Mouse (Mus musculus) MEL (cell line): ENCODE measurements around the gene Slc44a3. TPM values are rescaled to one million over a fixed set of nuclear protein-coding genes. Genes with fewer than 3 reads are reported as not detected.

Experiments
- DNase-seq: peaks from one replicate; pipeline ENCODE4 v3.0.0; 2011; ENCODE audit warnings: low read depth, low spot score
- H3K27ac ChIP-seq: 2 replicates; pipeline ENCODE4 v1.5.1; 2012; ENCODE audit warnings: low read depth, mild to moderate bottlenecking, control low read depth, low read length, moderate library complexity; ENCODE audit not compliant: control insufficient read depth
- H3K27me3 ChIP-seq, 2 experiments: fragments of 150-350 bp in 1 of 2; sonication (generic) in 1 of 2; 2 replicates each; pipeline ENCODE4 v1.6.1; 2012; ENCODE audit warnings: low read length in 2 of 2, mild to moderate bottlenecking in 2 of 2, improper control_type of control experiment in 1 of 2, moderate library complexity in 1 of 2; ENCODE audit not compliant: insufficient read depth in 2 of 2, control insufficient read depth in 1 of 2
- H3K36me3 ChIP-seq, 2 experiments: 2 replicates each; pipeline ENCODE4 v1.6.1; 2012 to 2014; ENCODE audit warnings: low read length in 2 of 2, improper control_type of control experiment in 1 of 2, inconsistent platforms in 1 of 2, mild to moderate bottlenecking in 1 of 2; ENCODE audit not compliant: insufficient read depth in 2 of 2, control insufficient read depth in 1 of 2
- H3K4me1 ChIP-seq, 2 experiments: fragments of 150-350 bp in 1 of 2; sonication (generic) in 1 of 2; 2 replicates each; pipeline ENCODE4 v1.6.1; 2012; ENCODE audit warnings: low read length in 2 of 2, improper control_type of control experiment in 1 of 2, mild to moderate bottlenecking in 1 of 2; ENCODE audit not compliant: insufficient read depth in 2 of 2, control insufficient read depth in 1 of 2
- H3K4me3 ChIP-seq, 2 experiments: fragments of 150-350 bp in 1 of 2; sonication (generic) in 1 of 2; 2 replicates each; pipeline ENCODE4 v1.5.1; 2012; ENCODE audit warnings: low read depth in 2 of 2, low read length in 2 of 2, mild to moderate bottlenecking in 2 of 2, moderate library complexity in 2 of 2, control low read depth in 1 of 2, improper control_type of control experiment in 1 of 2; ENCODE audit not compliant: control insufficient read depth in 1 of 2, insufficient read depth in 1 of 2
- H3K79me2 ChIP-seq: 2 replicates; pipeline ENCODE4 v1.6.1; 2012; ENCODE audit warnings: mild to moderate bottlenecking, low read length, moderate library complexity; ENCODE audit not compliant: control insufficient read depth, poor library complexity, insufficient read depth
- H3K9ac ChIP-seq: 2 replicates; pipeline ENCODE4 v1.6.1; 2012; ENCODE audit warnings: low read depth, mild to moderate bottlenecking, control low read depth, low read length, moderate library complexity; ENCODE audit not compliant: control insufficient read depth, poor library complexity, severe bottlenecking
- H3K9me3 ChIP-seq: fragments of 150-350 bp; sonication (generic); replicated peaks from 2 replicates; pipeline ENCODE4 v1.6.1; 2012; ENCODE audit warnings: mild to moderate bottlenecking, low read length, improper control_type of control experiment, moderate library complexity; ENCODE audit not compliant: insufficient read depth
- BHLHE40 ChIP-seq: IDR thresholded peaks from 2 replicates; pipeline ENCODE4 v1.6.1; 2012; ENCODE audit warnings: low read depth, mild to moderate bottlenecking, inconsistent platforms, low read length, improper control_type of control experiment, borderline replicate concordance
- E2F4 ChIP-seq: IDR thresholded peaks from 2 replicates; pipeline ENCODE4 v1.6.1; 2011; ENCODE audit warnings: low read depth, low read length, improper control_type of control experiment, borderline replicate concordance
- ELF1 ChIP-seq: IDR thresholded peaks from 2 replicates; pipeline ENCODE4 v1.6.1; 2014; ENCODE audit warnings: low read depth, mild to moderate bottlenecking, inconsistent platforms, low read length, improper control_type of control experiment, moderate library complexity
- EP300 ChIP-seq, 2 experiments: IDR thresholded peaks; 2 replicates each; pipeline ENCODE4 v1.6.1; 2011; ENCODE audit warnings: improper control_type of control experiment in 2 of 2, low read length in 2 of 2, low read depth in 1 of 2, mild to moderate bottlenecking in 1 of 2
- GABPA ChIP-seq: IDR thresholded peaks from 2 replicates; pipeline ENCODE4 v1.6.1; 2012; ENCODE audit warnings: low read depth, mild to moderate bottlenecking, inconsistent platforms, low read length, improper control_type of control experiment, moderate library complexity
- GATA1 ChIP-seq: IDR thresholded peaks from 2 replicates; pipeline ENCODE4 v1.6.1; 2011; ENCODE audit warnings: low read depth, low read length, improper control_type of control experiment
- HCFC1 ChIP-seq: IDR thresholded peaks from 2 replicates; pipeline ENCODE4 v1.6.1; 2012; ENCODE audit warnings: low read depth, mild to moderate bottlenecking, inconsistent platforms, low read length, improper control_type of control experiment, moderate library complexity
- MAX ChIP-seq: IDR thresholded peaks from 2 replicates; pipeline ENCODE4 v1.6.1; 2011; ENCODE audit warnings: low read length, improper control_type of control experiment
- MEF2A ChIP-seq: IDR thresholded peaks from 2 replicates; pipeline ENCODE4 v1.6.1; 2014; ENCODE audit warnings: low read depth, mild to moderate bottlenecking, inconsistent platforms, low read length, improper control_type of control experiment; ENCODE audit not compliant: poor library complexity, insufficient replicate concordance, severe bottlenecking; ENCODE audit errors: extremely low read depth
- MXI1 ChIP-seq: IDR thresholded peaks from 2 replicates; pipeline ENCODE4 v1.6.1; 2011; ENCODE audit warnings: mild to moderate bottlenecking, low read depth, low read length, improper control_type of control experiment
- MYB ChIP-seq: IDR thresholded peaks from 2 replicates; pipeline ENCODE4 v1.6.1; 2011; ENCODE audit warnings: mild to moderate bottlenecking, low read depth, low read length, improper control_type of control experiment
- NELFE ChIP-seq: IDR thresholded peaks from 2 replicates; pipeline ENCODE4 v1.6.1; 2011; ENCODE audit warnings: low read depth, low read length, improper control_type of control experiment
- POLR2AphosphoS5 ChIP-seq: IDR thresholded peaks from 2 replicates; pipeline ENCODE4 v1.6.1; 2012; ENCODE audit warnings: low read depth, borderline replicate concordance, mild to moderate bottlenecking, inconsistent platforms, low read length, moderate library complexity, mixed read lengths
- RAD21 ChIP-seq: IDR thresholded peaks from 2 replicates; pipeline ENCODE4 v1.6.1; 2011; ENCODE audit warnings: mild to moderate bottlenecking, low read depth, low read length, improper control_type of control experiment
- SIN3A ChIP-seq: IDR thresholded peaks from 2 replicates; pipeline ENCODE4 v1.6.1; 2012; ENCODE audit warnings: low read length, improper control_type of control experiment, inconsistent platforms
- SMC3 ChIP-seq: IDR thresholded peaks from 2 replicates; pipeline ENCODE4 v1.6.1; 2011; ENCODE audit warnings: low read depth, low read length, improper control_type of control experiment
- TCF12 ChIP-seq: IDR thresholded peaks from 2 replicates; pipeline ENCODE4 v1.6.1; 2014; ENCODE audit warnings: low read depth, mild to moderate bottlenecking, inconsistent platforms, low read length, improper control_type of control experiment, moderate library complexity
- ZC3H11A ChIP-seq: IDR thresholded peaks from 2 replicates; pipeline ENCODE4 v1.6.1; 2012; ENCODE audit warnings: low read depth, mild to moderate bottlenecking, inconsistent platforms, low read length, improper control_type of control experiment
- ZMIZ1 ChIP-seq: IDR thresholded peaks from 2 replicates; pipeline ENCODE4 v1.6.1; 2012; ENCODE audit warnings: low read depth, mild to moderate bottlenecking, inconsistent platforms, low read length, improper control_type of control experiment, moderate library complexity
- polyA plus RNA-seq, 2 experiments: library from polyadenylated mRNA; stranded (reverse) in 1 of 2; unstranded in 1 of 2; fragments of >175 nt in 1 of 2; fragments of >200 nt in 1 of 2; gene quantifications; 2 replicates each; pipeline versions ENCODE4 v1.2.1 to v1.2.4; 2012; ENCODE audit warnings: low replicate concordance in 2 of 2, low read depth in 1 of 2; ENCODE audit not compliant: insufficient read length in 2 of 2, insufficient read depth in 1 of 2, missing spikeins in 1 of 2
- total RNA-seq: library from RNA; depleted of rRNA; stranded (reverse); fragments of 300-350 nt; gene quantifications from 2 replicates; pipeline ENCODE4 v1.2.3, GENCODE M21; 2012

Slc44a3 gene
- total and polyA plus RNA-seq, 3 experiments, result 0.08 to 0.11 TPM; not detected in 1

- Histone ChIP-seq H3K9me3 (no peaks in the 10 kb centered on the region), H3K9ac (no peak overlapping the region), H3K36me3 (no peaks in the 10 kb centered on the region), H3K27ac (no peak overlapping the region), H3K4me3 (no peak overlapping the region), H3K27me3 (no peaks in the 10 kb centered on the region; a peak in 2 of 4 replicates), H3K79me2 (no peaks in the 10 kb centered on the region), H3K4me1 (no peaks in the 10 kb centered on the region)
- TF ChIP-seq RAD21 (no peak), MYB (no peak), ZC3H11A (no peak), NELFE (no peak), MEF2A (no peak), EP300 (IDR thresholded peaks at IDR 0.05; ENCODE audit: low read depth in 1 of 2, low read length in 2 of 2) (no peak), MAX (no peak), E2F4 (no peak), ELF1 (no peak), TCF12 (no peak), SIN3A (no peak), POLR2AphosphoS5 (no peak), ZMIZ1 (no peak), SMC3 (no peak), HCFC1 (no peak), GATA1 (no peak), MXI1 (no peak), GABPA (no peak)
- DNase-seq, result no peak
Measured at GRCm38 (mm10) chr3:121537996-121538395, 5.8 kb upstream of the Slc44a3 start.

GRCm38 (mm10) chr3:121536803-121537202 lies 4.6 kb upstream of the Slc44a3 start:
- Histone ChIP-seq H3K36me3 (no peaks in the 10 kb centered on the region), H3K4me3 (no peak overlapping the region), H3K27ac (no peak overlapping the region), H3K27me3 (no peaks in the 10 kb centered on the region), H3K4me1 (no peaks in the 10 kb centered on the region), H3K79me2 (no peaks in the 10 kb centered on the region), H3K9ac (no peak overlapping the region), H3K9me3 (no peaks in the 10 kb centered on the region)
- TF ChIP-seq BHLHE40 (0 out of 2 replicates have a peak, but pooled peaks have one; percentile 31), ELF1 (no peak)
- DNase-seq, result peak; percentile 14
